Mouse (Mus musculus) regulatory T cell (primary cell): ENCODE results near the gene Sucnr1.

Source experiments
- in situ Hi-C: fragments of 300-600 bp; cut with MboI, MseI; formaldehyde crosslinking; loops from one replicate; pipeline ENCODE4 v1.15.1; 2025; ENCODE audit warnings: high pct_unique_total_duplicates

Gene Sucnr1

DNA sequence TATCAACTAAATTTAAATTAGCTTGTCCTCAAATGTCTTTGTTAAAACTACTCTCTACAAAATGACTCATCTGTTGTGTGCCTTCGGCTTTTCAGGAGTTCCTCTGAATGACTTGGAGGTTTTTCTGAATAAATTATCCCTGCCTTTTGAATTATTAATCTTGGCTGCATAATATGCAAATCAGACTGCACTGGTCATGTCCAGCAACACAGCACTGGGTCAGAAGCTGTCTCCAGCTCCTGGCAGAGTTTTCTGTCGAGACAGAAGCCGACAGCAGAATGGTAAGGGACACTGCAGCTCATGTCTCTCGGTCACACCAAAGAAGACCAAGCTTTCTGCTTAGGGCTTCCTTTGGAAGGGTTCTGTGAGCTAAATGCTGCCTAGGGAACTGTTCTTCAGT, at the start of gene Sucnr1:
Sucnr1 (plus strand) TSS at position 222 of the 400 bp plus-strand sequence.
- in situ Hi-C loops: no loop called here

DNA sequence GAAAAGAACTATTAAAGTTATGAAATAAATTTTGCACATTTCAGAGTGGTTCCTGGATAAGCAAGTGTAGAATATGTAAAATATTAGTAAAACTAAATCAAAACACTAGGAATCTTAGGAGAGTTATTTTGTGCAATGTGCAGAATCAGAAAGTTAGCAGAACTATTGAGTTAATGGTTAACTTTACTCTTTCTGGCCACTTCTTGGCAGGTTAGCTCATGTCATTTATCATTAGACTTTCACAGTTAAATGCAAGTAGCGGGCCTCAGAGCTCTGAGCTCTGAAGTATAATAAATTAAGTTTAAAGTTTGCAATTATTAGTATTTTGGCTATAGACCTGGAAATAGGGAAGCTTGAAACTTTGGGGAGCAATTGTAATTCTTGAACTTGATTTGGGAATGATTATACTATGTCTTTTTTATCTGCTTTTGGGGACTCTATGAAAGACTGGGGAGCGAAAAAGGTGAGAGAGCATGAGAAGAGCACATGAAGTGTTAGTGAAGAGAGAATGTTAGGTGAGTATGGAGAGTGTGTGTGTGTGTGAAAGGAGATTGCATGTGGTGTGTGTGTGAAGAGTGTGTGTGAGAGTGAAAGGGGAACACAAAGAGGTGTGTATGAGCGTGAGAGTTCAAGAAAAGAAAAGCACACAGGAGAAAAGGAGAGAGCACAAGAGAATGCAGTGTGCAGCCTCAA, 35.3 kb upstream of the Sucnr1 start:
- in situ Hi-C loops: no loop called here

DNA sequence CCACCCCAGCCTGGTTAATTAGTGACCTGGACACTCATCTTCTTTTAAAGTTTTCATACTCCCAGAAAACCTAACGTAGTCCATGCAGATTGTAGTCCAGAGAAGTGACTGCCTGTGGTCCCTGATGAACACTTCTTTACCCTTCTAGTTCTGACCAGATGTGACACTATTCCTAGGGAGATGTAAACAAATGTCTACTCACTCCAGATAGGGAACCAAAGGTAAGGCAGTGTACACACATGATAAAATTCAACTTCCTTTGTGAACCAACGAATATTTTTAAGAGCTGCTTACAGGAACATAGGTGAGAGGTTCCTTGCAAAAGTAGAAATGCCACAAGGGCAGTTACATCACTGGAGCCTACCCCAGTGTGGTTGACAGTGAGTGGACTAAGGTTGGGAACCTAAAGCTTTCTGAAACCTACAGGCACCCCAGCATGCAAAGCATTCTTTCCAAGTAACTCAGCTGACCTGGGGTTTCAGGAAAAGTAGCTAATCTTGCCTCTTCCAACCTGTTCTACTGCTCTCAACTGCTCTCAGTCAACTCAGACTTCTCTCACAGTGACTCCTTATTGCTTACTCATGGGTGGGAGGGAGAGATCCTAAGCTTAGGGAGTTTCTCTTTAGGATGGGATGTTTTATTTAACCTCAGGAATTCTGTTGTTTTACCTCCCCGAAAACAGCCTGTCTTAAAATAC, 28.3 kb upstream of the Sucnr1 start:
- in situ Hi-C loops: no loop called here

DNA sequence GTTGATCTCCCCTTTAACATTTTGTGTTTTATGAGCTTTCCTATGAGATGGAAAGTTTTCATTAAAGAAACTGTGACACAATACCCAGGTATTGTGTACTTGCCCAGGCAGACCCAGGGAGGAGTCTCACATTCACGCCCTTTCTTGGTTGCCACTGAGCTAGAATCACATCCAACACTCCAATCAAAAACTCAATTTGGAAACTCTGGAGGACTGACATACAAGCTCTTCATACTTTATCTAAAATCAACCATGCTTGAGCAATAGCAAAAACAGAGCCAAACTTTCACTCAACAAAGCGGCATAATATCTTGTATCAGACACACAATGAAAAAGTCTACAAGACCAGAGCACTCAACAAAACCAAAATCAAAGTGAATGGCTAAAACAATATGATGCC, 27.7 kb upstream of the Sucnr1 start:
- in situ Hi-C loops: no loop called here

DNA sequence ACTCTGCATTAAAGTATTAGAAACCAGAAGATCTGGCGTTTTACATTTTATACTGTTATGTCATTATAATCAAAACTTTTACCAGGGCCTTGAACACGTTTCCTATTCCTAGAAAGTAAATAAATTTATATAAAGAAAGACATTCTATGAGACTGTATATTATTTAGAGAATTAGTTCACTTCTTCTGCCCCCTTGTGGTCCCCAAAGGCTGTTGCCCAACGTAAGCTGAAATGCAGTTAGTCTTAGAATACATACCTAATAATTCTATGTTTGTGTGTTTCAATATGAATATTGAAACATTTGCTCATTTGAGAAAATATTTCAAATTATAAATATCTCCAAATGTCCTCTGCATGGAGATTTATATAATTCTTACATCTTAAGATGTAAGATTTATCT, 25.2 kb upstream of the Sucnr1 start:
- in situ Hi-C loops: no loop called here

DNA sequence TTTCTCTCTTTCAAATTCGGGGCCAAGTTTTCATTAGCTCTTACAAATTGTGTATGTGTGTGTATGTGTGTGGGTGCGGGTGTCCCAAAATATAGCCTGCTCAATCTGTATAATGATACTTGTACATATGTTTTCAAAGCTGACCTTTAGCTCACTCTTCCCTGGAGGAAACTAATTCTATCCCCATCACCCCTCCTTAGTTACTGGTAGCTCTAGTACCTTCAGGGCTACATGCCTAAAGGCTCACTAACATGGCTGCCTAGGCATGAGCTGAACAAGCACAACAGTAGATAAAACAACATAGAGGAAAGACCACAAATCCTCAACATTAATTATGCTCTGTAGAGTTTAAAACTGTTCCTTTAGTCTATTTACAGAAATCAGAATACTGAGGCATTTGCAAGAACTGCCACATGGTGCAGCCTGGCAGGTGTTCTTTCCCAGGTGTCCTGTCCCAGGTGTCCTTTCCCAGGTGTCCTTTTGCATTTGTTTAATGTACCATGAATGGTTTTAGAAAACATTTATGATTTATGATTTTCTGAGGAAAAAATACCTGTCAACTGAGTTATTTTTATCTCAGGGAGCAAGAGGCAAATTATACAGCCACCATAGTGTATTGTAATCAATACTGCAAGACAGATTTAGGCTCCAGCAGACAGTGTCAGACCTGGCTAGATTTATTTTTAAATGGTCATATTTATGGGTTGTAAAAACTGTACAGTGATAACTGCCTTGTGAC, 24.4 kb upstream of the Sucnr1 start:
- in situ Hi-C loops: no loop called here

DNA sequence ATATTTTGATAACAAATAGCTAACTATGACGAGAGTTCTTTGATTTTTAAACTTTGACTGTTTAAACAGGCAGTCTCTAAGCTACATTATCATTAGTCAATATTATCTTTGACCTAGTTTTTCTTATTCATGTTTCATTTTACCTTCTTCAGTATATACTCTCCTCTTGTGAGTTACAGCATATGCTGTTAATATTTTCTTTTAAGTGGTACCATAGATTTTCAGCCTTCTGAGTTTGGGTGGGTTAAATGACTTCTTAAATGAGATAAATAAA, 23.9 kb upstream of the Sucnr1 start:
- in situ Hi-C loops: no loop called here

DNA sequence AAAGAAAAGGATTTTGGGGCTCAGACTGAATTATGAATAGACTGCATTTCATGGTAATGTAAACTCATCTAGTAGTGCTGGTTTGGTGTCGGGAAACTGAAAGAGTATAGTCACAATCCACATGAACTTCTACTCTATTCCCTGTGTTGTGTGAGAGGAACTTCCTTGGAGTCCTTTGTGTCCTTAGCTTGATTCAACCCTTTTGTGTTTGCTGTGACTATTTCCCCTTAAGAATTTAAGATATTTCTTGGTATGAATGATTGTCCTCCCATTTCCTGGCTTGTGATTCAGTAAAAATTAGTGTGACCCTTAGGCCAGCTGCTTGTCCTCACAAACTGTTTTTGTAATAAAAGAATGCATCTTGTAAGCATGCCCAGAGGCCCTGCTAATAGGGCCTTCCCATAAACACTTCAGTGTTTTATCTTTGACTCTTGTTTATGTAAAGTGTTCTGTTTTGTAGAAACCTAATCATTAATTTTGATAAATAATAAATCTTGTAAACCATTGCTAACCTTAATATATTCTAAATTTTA, 2.7 kb upstream of the Sucnr1 start:
- in situ Hi-C loops: no loop called here

DNA sequence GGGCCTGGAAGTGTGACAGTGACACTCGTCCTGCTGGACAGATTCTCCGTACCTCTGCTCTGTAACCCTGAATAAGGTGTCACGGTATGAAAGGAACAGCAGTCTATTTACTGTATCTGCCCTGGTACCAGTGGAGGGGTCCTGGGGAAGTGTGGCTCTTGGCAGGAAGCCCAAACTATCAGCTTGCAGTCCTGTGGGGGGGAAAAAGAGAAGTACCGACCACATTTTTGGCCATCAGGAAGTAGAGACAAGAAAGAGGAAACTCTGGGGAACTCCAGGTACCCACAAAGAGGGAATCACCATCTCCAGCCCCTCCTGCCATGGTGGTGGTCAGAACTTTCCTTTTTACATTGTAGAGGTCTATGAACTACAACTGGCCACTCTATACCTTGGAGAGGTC, 1.1 kb upstream of the Sucnr1 start:
- in situ Hi-C loops: no loop called here

DNA sequence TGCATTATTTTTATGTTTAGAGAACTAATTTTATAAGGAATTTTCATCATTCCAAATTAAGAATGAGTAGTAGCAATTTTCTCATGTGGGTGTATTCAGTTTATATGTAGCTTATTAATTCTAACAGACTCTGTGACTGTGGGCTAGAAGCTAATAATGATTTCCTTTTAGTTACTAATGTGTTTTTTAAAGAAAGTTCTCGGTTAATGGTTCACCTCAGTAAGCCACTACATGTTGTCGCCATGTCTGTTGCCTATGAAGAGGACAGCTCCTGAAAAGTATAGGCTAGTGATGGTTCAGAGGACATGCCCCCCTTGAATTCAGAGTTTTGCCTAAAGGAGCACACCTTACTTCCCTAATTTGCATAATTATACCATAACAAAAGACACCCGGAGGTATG, 1.1 kb downstream of the Sucnr1 start:
- in situ Hi-C loops: no loop called here

DNA sequence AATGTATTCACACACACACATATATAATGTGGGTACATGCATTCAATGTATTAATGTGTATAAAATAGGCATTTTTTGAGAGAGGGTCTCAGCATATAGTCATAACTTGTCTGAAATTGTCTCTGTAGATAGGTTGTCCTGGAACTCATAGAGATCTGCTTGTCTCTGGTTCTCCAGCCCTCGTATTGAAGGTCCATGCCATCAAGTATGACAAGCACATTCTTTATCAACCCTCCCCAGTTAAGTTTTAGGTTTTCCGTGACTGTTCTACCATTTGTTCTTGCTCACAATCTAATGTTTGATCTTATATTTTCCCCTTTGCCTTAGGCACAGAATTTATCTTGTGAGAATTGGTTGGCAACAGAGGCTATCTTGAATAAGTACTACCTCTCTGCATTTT, 4.1 kb downstream of the Sucnr1 start:
- in situ Hi-C loops: no loop called here

DNA sequence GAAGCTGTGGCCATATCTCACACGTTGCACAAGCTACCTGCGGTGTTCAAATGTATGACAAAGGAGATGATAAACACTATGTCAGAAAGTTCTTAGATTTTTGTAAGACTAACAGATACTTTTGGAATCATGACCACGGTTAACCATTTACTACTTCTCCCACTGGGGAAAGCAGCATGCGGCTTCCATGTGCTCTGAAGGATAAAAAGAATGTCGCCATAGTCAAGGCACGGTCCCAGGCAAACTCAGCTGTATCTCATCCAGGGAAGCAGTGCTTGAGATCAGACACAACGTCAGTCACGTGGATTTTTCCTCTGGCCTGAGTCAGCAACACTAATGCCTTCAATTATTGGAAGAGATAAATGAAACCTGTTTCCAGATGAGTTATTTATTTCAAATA, 9.7 kb downstream of the Sucnr1 start:
- in situ Hi-C loops: no loop called here

DNA sequence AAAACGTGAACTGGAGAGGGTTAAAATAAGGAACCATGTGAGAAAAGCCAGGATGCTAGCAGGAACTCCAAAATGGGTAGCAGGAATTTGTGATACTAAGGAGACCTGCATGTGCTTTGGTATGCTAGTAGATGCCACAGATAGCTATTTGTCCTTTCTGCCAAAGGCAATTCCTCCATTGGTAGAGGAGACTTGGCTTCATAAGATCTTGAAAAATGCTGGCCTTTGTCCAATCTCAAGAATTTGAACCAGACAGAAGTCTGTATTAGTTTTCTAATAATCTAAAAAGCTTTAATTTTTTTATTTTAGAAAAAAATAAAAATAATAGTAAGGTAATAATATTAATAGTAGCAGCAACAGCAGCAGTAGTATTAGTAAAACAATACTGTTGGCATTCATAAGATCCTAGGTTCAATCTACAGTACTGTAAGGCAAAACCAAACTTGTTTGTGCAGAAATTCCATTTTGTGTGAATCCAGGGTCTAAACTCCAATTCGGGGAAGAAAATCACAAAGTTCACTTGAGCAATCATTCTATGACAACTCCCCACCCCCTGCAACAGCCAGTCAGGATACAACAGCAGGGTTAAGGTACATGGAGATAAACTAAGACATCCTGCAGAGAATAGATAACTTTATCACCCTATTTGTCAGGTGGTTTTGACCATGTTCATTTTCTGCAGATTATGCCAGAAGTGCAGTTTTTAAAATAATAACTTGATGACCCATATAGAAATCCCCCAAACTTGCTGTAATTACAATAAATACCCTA, 12.9 kb downstream of the Sucnr1 start:
- in situ Hi-C loops: no loop called here

DNA sequence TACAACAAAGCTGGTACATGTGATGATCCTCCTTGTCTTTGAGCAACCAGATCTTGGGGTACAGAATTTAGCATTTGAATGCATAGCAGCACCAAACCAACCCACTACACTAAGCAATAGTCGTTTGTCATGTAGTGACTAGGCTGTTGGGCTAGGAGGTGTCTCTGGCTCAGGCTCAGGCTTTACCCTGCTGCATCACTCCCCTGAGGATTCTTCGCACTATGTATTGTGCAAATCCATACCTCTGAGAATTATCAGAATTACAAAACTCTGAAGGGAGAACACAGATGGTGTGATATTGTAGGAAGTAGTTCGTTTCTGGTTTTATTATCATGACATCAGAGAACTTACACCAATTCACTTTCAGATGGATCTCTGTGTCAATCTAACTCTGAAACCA, 15.3 kb downstream of the Sucnr1 start:
- in situ Hi-C loops: no loop called here

DNA sequence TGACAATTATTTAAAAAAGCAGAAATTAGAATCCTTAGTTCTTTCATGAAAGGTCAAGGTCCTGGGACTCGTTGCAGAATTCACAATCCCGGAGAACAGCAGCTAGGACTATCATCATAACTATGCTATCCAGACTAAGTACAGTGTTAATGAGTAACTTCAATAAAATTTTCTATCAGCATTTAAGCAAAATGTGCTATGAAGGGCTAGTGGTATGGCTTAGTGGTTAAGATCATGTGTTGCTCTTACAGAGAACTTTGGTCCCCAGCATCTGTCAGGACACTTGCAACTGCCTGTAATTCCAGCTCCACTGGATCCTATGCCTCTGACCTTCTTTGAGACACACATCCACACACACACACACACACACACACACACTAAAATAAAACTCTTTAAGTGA, 15.8 kb downstream of the Sucnr1 start:
- in situ Hi-C loops: no loop called here

DNA sequence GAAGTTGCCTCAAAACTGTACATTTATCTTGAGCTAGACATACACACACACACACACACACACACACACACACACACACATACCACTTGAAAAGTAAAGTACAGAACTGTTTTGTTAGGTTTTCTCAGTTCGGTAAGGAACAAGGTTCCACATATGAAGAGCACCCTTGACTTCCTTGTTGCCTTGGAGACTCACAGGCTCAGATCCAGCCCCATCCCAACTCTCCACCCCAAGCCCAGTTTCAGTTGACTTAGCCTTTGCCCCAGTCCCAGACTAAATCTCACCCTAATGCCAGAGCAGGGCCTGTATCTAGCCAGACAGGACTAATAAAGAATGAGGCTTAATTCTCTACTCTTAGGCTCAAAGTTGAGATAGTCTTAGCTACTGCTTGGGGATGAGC, 16.9 kb downstream of the Sucnr1 start:
- in situ Hi-C loops: no loop called here

DNA sequence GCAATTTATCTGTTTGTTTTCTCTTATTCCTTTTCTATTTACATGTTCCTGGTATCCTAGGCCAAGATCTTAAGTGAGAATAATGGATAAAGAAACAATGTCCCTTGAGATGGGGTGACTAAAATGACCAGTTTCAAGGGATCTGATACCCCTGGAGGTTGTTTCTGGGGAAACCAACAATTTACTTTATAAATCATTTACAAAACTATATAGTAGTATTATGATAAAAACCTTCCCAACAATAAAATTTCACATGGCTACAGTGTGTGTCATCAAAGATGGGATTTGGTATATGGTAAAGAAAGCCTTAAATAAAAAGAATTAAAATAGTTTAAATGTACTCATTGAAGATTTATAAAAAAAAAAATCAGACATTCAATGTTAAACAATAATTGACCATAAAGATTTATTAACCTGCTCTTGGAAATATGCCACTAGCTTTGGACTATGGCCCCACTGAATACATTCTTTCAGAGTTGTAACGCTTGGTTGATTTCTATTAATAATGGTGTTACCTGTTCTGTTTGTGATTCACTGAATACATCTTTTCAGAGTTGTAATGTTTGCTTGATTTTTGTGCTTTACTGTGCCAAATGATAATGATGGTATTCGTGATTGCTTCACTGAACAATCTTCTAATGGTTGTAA, 22.9 kb downstream of the Sucnr1 start:
- in situ Hi-C loops: loop anchor here (10.0 to 25.0 kb wide), 2 partner anchors 780 to 1017 kb away; no protein-coding TSS in a partner anchor

DNA sequence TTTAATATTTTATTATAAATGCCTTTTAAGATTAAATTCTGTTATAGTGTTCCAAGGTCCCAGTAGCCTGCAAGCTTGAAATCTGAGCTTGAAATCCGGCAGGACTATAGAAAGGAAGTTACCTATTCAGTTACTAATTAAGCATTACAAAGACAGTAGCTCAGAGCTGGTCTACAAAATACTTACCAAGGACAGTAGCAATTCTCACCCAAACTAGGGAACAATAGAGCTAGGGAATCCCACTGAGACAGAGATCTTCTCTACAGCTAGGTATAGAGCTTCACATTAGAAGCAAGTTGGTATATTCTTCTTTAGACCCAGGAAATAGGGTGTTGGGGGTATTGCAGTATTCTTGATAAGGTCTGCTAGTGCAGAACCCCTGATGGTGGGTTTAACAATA, 24.8 kb downstream of the Sucnr1 start:
- in situ Hi-C loops: loop anchor here (10.0 to 25.0 kb wide), 2 partner anchors 782 to 1019 kb away; no protein-coding TSS in a partner anchor

DNA sequence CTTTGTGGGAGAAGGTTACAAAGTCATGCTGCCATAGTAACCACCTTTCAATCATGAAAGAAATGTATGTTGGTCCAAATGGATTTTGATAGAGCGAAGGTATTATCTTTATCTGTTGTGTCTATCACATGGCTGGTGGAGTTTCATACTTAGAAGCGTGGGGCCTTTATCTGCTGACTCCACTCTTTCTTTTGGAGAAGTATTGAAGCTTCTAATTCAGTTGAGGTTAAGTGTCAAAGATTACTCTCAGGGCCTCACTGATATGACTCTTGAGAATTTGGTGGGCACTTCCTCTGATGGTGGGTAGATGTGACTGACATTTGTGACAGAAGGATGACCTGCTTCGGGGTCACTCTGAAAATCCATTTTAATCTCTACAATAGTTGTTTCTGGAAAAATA, 26.1 kb downstream of the Sucnr1 start:
- in situ Hi-C loops: loop anchor here (10.0 to 25.0 kb wide), 2 partner anchors 783 to 1020 kb away; no protein-coding TSS in a partner anchor

DNA sequence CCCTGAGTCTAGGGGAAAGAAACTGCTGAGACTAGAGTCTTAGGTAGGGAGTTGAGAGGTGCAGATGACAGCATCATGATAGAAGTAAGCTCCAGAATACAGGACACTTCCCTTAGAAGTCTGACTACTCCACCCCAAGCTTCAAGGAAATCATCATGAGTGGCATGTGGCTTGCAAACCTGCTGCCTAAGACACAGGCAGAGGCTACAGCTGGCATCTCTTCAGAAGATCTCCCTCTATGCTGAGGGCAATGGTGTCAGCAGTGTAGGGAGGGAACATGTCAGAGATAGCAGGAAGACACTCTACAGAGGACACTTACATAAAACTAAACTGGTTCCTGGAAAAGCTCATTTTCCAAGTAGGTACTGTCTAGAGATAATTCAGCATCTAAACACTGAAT, 27.1 kb downstream of the Sucnr1 start:
- in situ Hi-C loops: loop anchor here (10.0 to 25.0 kb wide), 2 partner anchors 784 to 1022 kb away; no protein-coding TSS in a partner anchor

DNA sequence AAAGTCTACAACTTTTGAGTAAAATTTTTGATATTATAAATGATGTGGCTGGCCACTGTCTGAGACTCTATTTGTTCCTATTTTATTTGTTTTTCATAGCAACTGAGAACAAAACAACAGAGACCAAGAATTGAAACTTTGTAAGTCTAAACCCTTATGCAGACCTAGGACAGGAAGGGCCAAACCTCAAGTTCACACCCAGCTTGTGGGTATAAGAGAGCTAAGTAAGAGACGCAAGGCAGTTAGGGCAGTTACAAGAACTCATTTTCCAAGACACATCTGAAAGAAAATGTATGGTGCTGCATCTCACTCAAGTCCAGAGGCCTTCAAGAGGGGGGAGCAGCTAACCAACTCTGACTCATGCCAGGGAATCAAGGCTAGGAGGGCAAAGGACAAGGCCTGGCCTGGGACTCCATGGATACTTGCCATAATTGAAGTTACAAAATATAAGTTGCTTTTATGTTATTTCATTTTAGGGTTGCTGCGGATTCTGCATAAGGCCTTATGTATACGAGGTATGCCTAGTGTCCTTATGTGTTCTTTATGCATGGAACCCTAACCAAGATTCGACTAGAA, 29.6 kb downstream of the Sucnr1 start:
- in situ Hi-C loops: loop anchor here (25.0 kb wide), 1 partner anchor 1024 kb away; no protein-coding TSS in a partner anchor
